Mouse (Mus musculus) monocyte, adult 2 months (primary cell): ENCODE measurements around the gene Arl2.
"Not testable (repeated sequence)": the region's sequence is repeated elsewhere in the genome, so short reads cannot be mapped to it uniquely, and the experiment has no call there.

Experiments used
- DNase-seq, 2 experiments: peaks; one replicate each; pipeline ENCODE4 v3.0.0; 2022; ENCODE audit warnings: low spot score in 2 of 2, low read depth in 1 of 2

Gene Arl2

DNA sequence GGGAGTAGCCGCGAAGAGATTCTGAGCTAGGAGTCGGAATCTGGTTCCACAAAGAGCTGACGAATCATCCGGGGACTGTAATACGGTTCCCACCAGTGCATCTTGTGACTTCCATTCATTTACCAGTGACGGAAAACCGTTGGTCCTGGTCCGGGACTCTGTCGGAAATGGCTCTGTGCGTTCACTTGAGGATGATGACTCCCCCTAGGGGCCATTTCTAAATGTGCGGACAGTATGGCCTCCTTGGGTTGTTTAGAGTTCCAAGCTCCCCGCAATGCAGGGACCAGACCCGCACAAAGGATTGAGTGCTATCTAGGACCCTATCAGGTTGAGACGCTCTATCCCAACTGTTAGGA lies at the start of gene Arl2:
Arl2 (minus strand) TSS at position 155 of the 356 bp plus-strand sequence.
- DNase-seq = peak; percentile 55 to 64

DNA sequence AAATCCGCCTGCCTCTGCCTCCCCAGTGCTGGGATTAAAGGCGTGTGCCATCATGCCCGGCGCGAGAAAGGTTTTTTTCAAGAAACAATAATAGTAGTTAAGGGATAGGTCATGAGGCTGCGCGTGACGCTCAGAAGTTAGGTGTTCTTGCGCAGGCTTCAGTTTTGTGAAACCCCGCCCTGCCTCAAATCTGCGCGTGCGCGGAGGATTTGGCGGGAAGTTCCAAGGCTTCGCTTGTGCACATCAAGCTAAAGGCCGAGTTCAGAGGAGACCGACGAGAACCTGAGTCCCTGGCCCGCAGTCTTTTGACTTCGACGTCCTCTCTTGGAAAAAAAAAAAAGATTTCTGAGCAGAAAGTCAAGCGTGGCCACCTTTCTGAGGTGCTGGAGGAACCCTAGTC lies 42.8 kb upstream of the Arl2 start, which contains the start of gene Majin:
Majin (plus strand) TSS at position 258 of the 400 bp plus-strand sequence.
- no peak for DNase-seq

DNA sequence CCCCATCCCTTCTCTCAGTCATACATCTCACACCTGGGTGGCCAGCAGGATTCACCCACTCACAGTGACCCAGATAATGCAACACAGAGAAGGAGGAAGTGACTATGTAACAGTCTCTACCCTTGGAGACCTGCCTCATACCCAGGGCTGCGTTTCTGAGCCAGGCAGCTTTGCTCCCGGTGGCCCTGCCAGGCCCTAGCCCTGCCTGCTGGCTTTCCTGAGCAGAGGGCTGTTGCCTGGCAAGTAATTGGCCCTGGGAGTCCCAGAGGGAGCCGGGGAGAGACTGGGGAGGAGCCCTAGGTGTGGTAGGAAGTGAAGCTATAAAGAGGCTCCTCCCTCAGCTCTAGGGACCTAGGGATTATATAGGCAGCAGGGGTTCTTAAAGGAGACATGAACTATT lies 41.2 kb upstream of the Arl2 start:
- DNase-seq = no peak

DNA sequence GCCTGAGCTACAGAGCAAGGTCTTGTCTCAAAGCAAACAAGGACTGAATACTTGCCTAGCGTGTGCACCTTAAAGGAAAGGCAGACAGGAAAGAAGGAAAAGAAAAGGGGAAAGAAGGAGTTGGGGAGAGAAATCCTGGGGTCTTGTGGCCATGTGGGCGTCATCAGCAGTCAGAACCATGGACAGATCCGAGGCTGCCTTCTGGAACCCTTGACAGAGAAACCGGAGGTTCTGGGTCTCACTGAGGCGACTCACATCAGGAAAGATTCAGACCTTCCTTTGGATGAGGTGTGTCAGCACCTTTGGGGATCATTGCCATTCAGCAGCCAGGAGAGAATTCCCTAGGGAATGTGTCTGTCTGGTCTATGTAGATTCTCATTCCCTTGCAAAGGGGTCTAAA lies 40.3 kb upstream of the Arl2 start:
- DNase-seq = no peak

DNA sequence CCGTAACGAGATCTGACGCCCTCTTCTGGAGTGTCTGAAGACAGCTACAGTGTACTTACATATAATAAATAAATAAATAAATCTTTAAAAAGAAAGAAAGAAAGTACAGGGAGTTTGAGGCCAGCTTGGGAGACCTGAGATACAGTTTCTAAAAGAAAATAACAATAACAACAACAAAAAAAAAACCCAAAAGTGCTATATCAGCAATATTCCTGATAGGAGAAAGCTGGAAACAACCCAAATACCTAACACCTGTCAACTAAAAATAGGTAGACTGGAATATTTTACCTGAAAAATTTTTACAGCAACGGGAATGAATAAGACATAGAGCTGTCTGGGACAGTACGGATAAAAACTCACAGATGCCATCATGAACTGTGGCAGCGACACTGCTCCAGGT lies 37.4 kb upstream of the Arl2 start:
- no peak for DNase-seq

DNA sequence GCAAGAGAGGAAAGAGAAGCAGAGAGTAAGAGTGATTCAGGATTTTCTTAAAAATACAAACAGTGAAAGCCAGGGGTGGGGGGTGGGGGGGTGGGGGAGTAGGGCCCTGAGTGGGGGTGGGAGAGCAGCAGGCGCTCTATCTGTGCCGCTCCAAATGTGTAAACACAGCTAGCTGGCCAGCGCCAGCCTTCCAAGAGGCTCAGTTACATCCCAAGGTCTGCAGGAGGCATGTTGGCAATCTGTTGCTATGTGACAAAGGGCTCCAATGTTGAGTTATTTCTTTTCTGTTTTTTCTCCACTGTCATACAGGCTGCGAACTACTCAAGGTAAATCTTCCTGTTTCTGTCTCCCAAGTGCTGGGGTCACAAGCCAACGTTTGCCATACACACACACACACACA lies 33.4 kb upstream of the Arl2 start:
- no peak for DNase-seq

DNA sequence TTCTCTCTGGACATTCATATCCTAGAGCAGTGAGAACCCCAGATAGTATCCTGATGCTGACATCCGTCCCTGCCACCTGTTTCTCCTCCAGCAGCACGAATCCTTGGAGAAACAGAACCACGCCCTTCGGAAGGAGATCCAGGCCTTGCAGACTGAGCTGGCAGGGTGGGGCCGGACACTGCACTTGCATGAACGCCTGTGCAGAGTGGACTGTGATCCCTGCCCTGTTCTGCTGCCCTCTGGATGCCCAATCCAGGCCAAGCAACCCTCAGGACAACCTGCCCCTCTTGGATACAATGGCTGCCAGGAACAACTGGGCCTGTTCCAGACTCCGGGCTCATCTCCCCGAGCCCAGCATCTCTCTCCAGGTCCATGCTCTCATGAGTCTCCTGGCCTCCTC lies 29.9 kb upstream of the Arl2 start:
- DNase-seq = no peak

DNA sequence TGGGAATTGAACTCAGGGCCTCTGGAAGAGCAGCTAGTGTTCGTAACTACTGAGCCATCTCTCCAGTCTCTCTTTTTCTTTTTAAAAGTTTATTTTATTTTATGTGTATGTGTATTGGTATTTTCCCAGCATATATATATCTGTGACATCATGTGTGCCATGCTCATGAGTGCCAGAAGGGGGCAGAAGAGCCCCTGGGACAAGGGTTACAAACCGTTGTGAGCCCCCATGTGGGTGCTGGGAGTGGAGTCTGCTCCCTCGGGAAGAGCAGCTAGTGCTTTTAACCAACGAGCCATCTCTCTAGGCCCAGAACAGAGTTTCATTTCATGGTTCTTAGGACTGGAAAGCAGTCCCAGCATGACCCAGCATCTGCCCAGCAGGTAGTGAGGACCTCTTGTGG lies 25.4 kb upstream of the Arl2 start:
- no peak for DNase-seq

DNA sequence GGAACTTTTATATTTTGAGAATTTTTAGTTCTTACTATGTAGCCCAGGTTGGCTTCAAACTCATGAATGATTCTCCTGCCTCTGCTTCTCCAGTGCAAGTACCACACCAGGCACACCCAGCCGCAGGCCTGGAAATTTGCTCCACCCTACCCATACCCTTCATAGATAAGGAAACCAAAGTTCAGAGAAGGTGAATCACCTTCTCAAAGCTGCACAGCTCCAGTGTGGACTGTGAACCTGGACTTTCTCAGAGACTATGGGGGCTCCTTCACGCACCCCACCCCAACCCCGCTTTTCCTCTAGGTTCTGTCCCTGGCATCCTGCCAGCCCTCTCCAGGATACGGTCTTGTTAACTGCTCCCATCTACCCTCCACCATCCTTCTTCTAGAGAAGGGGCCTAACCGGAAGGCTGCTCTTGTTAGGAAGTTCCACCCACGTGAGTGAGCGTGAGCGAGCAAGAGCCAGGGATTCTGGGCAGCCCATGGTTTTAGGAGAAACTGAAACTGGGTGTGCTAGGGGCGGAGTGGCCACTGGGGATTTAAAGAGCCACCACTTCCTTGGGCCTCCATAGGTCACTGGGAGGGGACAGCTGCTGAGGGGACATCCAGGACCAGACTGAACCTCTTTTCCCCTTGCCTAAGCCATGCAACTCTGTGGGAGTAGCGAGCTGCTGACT lies 22.7 kb upstream of the Arl2 start:
- DNase-seq = no peak

DNA sequence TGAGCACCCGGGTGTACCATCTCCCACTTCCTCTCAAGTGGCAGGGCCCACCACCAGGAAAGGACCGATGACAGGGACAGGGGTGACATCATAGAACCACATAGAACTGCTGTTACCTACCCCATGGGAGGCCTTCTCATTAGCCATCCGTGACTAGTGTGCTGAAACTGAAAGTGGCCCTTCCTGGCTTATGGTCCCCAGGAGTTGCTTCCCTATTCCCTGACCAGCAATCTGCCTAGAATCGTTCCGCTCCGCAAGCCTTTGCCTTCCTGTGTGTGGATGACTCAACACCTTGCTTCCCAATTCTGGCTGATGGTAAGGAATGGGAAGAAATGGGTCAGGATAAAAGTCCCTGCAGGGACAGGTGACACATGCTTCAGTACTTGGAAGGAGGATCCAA lies 15.9 kb upstream of the Arl2 start:
- peak; percentile 22 to 42 for DNase-seq

DNA sequence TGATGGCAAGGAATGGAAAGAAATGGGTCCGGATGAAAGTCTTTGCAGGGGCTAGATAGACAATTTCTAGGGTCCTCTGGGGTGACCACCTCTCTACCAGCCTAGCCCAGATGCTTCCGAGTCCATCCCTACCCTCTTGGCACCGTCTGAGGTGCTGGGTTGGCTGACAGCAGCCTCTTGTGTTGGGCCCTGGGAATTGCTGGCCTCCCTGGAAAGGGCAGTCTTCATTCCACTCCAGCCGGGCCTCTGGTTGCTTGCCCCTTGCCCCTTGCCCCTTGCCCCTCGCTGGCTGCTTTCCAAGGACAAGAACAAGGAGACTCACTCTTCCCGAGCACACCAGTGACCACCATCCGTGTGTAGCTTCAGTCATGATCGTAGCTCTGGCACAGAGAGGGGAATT lies 15.0 kb upstream of the Arl2 start:
- DNase-seq = no peak

DNA sequence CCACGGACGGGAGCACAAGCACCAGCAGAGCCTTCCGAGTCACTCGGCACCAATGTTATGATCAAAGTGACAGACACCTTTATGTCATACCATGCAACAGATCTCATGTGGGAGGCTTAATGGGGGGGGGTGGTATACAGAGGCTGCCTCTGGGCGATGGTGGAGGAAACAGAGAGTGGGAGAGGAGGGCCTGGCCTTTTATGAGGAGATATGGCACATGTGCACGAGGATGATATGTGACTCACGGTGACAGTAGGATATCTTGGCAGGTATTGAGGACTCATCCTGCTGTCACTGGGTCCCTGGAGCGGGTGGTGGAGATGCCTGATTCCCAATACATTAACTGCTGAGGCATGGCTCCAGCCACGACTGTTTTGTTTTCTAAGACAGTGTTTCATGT lies 13.8 kb upstream of the Arl2 start:
- no peak for DNase-seq

DNA sequence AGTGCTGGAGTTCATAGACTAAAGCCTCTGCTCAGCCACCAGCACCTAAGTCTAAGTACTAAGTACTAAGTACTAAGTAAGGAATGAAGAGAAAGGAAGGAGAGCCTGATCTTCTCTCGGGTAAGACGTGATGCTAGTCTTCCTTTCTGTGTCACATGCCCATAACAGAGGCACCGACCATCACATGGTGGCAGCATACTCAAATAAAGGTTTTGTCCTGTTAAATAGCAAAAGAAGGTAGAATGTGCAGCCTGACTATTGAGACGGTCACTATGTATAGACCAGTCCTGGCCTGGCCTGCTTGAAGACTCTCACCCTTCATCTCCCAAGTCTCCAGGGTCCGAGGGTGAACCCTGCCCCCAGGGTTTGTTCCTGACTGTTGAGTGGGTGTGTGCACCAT lies 3.5 kb upstream of the Arl2 start:
- no peak for DNase-seq

DNA sequence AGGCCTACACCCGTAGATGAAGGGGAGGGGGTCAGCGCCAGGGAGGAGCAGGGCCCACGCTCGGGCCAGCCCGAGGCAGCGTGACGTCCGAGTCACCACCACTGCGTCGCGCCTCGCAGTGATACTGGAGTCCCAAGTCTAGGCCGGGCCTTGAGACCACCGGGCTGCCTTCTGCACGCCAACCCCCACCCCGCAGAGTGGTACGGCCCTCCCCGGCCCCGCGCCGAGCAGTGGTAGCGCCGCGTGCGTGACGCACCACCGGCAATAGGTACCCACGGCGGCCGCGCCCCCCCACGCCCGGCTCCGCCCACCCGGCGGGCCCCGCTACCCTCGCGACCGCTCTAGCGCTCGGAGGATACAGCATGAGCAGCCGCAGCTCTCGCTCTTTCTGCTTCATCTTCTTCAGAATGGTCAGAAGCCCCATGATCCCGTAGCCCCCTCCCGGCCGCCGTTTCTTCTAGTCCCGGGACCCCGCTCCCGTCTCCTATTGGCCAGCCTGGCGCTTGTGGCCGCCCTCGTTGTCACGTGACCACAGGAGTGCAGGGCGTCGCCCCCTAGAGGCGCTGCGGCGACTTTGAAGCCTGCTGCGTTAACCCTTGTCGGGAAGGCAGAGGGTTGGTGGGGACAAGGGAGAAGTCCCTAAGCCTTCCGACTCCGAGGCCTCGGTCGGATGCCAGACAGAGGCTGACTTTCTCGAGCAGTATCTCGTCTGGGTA lies 512 bp downstream of the Arl2 start, which contains the start of gene Batf2:
Batf2 (plus strand) TSS at position 306 of the 716 bp plus-strand sequence.
- peak; percentile 75 to 87 for DNase-seq

DNA sequence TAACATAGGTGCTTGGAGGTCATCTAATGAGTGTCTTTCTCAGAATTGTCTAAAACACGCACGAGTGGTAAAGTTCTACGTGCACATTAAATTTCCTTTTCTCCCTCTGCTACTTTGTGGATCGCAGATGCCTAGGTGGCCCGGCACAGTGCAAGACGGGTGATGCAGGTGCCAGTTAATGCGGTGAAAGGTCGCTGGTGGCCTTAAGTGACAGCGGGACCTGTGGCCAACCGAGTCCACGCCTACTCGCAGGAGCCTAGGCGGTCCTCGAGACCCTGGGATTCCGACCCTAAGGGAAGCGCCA lies 1.0 kb downstream of the Arl2 start:
- DNase-seq = no peak

DNA sequence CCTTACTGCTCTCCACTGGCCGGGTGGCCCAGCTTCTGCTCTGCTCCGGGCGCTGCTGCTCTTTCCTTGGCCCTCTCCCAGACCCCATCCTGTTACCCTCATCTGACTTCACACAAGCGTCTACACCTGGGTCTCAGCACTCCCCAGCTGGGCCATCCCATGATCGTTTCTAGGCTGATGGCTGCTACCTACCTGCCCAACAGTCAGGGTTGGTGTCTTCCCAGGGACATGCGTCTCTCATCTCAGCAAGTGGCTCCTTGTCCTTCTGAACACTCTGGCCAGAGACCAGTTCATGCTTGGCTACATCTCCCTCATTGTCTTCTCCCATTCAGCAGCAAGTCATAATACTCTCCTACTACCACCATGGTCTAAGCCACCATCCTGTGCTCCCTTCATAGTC lies 1.6 kb downstream of the Arl2 start:
- DNase-seq = no peak

DNA sequence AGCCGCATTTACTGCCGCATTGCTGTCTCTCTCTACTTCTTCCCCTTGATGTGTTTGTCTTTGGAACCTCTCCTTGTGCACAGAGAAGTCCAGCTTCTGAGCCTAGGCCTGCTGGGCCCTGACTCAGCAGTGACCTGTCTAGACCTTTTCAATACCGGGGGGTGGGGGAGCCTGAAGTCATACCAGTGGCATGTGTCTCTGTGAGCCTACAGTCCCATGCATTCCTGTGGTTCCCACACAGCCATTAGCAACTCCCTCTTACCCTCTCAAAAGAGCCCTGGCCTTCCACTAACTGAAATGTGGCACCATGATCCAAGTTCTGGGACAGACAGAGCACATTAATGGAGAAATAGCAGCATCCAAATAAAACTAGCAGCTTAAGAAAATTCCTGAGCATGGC lies 5.0 kb downstream of the Arl2 start:
- DNase-seq = no peak

DNA sequence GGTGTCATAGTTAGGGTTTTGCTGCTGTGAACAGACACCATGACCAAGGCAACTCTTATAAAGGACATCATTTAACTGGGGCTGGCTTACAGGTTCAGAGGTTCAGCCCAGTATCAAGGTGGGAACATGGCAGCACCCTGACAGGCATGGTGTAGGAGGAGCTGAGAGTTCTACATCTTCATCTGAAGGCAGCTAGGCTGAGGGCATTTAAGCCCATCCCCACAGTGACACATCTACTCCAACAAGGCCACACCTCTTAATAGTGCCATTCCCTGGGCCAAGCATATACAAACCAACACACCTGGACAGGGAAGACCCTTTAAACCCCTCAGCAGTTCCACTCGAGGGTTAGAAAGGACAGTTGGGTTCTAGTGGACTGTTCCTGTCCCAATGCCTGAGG lies 8.2 kb downstream of the Arl2 start:
- DNase-seq = not testable (repeated sequence)

DNA sequence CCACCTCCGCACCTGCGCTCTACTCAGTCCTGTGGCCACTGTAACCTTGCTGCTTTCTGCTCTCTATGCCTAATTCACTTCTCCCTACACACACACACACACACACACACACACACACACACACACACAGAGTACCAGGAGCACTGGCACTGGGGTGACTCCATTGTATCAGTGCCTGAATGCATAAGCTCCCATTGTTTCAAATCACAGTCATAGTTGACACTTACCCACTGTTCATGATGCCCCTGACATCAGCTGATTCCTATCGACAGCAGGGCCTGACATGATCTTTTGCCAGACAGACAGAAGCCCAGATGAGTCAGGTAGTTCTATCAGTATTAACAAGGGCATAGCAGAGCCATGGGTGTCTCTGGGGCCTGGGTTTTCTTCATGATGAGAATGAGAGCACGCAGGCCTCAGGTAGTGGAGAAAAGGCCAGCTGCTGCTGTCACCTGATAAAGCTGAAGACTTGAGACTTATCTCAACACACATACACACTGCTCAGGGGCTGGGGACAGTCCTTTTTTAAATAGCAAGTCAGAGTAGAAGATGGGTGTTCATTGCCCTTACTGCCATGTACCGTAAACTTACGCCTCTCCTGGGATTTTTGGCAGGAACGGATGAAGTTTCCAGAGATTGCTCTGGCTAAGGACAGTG lies 9.0 kb downstream of the Arl2 start:
- DNase-seq = no peak

DNA sequence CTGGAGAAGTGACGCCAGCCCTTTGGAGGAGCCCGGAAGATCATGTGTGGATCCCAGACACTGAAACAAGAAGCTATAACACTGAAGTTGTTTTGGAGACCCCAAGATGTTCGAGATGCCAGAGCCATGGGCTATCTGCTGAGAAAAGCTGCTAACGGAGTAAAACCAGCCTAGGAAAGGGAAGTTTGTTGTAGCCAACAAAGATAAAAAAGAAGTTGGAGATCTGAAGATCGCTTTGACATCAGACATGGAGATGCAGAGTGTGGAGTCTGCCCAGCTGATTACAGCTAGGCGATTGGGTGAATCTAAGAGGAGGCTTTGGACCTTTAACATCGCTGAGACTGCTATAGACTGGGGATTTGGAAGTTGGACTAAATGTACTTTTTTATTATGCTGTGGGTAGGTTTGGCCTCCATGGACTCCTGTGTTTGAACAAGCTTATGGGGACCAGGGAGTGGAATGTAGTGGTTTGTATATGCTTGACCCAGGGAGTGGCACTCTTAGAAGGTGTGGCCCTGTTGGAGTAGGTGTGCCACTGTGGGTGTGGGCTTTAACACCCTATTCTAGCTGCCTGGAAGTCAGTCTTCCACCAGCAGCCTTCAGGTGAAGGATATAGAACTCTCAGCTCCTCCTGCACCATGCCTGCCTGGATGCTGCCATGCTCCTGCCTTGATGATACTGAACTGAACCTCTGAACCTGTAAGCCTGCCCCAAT lies 10.8 kb downstream of the Arl2 start:
- not testable (repeated sequence) for DNase-seq

DNA sequence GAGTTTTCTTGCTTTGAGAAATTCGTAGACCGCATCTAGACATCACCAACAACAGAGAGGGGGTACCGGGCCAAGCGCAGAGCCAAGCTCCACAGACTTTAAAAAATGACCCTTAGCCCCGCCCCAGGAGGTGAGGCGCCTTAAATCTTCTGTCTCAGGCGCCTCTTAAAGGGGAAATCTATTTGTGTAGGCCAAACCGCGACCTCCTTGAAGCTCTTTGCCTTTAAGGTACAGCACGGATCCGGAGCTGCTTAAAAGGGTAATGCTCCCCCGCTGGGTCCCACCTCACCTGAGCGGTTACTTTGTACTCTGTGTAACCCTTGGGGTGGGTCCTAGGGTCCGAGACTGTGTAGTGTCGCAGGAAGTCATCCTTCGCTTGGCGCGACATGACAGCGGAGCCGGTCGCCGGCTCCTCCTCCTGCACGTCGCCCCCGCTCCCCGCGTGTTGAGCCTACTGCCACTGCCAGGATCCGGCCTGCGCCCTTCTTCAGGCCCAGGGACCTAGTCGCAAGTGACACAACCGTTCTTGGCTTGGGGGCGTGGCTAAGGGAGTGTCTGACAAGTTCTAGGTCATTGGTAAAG lies 13.5 kb downstream of the Arl2 start, which contains the start of gene Snx15:
Snx15 (minus strand) TSS at position 545 of the 582 bp plus-strand sequence.
- peak; percentile 89 to 92 for DNase-seq
